Mouse (Mus musculus) heart, adult 2 months (tissue): ENCODE measurements at regions not wholly inside any gene's neighbourhood (a gene's known extent, or its start where the extent isn't known, plus 50 kb on each side); places are given as distances from the start of the nearest gene placed in this dataset.

ENCODE experiments used
- DNase-seq, 2 experiments: peaks; one replicate each; pipeline ENCODE4 v3.0.0; 2021
- H3K27ac ChIP-seq: fragments of 200-600 bp; 2 replicates; pipeline ENCODE4 v1.8.1; 2022
- H3K27me3 ChIP-seq: fragments of 200-500 bp; 2 replicates; pipeline ENCODE4 v1.6.1; 2012; ENCODE audit warnings: mild to moderate bottlenecking, low read length, inconsistent platforms, mixed read lengths; ENCODE audit not compliant: control insufficient read depth, insufficient read depth
- H3K36me3 ChIP-seq: fragments of 200-500 bp; 2 replicates; pipeline ENCODE4 v1.6.1; 2012; ENCODE audit warnings: low read length, inconsistent platforms; ENCODE audit not compliant: control insufficient read depth, insufficient read depth
- H3K4me1 ChIP-seq: fragments of 200-500 bp; 2 replicates; pipeline ENCODE4 v1.6.1; 2011; ENCODE audit warnings: low read length; ENCODE audit not compliant: control insufficient read depth, insufficient read depth
- H3K4me3 ChIP-seq: fragments of 200-600 bp; 2 replicates; pipeline ENCODE4 v1.8.1; 2022
- H3K79me2 ChIP-seq: fragments of 200-500 bp; replicated peaks from 2 replicates; pipeline ENCODE4 v1.6.1; 2012; ENCODE audit warnings: mild to moderate bottlenecking, inconsistent platforms, low read length, moderate library complexity, mixed read lengths; ENCODE audit not compliant: control insufficient read depth, insufficient read depth
- H3K9ac ChIP-seq: fragments of 200-500 bp; 2 replicates; pipeline ENCODE4 v1.6.1; 2012; ENCODE audit warnings: low read depth, mild to moderate bottlenecking, control low read depth, inconsistent platforms, low read length, mixed read lengths
- CTCF ChIP-seq: fragments of 200-600 bp; IDR thresholded peaks from 2 replicates; pipeline ENCODE4 v1.8.1; 2022; ENCODE audit warnings: antibody characterized with exemption, mild to moderate bottlenecking, moderate library complexity
- EP300 ChIP-seq: fragments of 200-500 bp; IDR thresholded peaks from 2 replicates; pipeline ENCODE4 v1.6.1; 2011; ENCODE audit warnings: low read depth, low read length, control low read depth; ENCODE audit not compliant: insufficient read depth
- POLR2A ChIP-seq: fragments of 200-500 bp; IDR thresholded peaks from 2 replicates; pipeline ENCODE4 v1.6.1; 2011; ENCODE audit warnings: mild to moderate bottlenecking, low read depth, low read length, control low read depth; ENCODE audit not compliant: insufficient read depth
- WGBS: fragments of 180-500 bp; shearing (Covaris S2); methylation state at CpG from one replicate; pipeline ENCODE4 v1.1.7; 2018; 5-methylcytosine and 5-hydroxymethylcytosine counted together
- intact Hi-C: fragments of 180-260 bp; cut with DNase I; formaldehyde crosslinking; loops from one replicate; pipeline ENCODE4 v1.15.1; 2025

DNA sequence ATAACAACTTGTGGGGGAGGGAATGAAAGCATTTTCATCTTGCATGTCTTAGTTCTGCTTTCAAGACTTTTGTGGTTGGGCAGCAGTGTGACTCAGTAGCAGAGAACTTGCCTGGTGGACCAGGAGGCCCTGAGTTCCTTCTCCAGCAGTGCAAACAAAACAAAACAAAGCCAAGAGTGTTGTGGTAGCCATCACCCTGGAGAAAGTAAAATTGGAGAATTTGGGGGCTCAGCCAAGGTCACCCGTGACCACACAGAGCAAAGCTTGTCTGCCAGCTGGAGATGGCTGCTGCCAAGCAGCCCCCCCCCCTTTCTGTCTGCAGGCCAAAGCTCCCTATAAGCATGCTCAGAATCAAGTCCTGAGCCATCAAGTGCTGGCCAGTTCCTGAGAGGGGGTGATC lies 279.2 kb downstream of the Bcor start:
- H3K27me3 ChIP-seq = no peaks in the 10 kb centered on the region
- no peaks in the 10 kb centered on the region for H3K79me2 ChIP-seq
- no peaks in the 10 kb centered on the region for H3K36me3 ChIP-seq
- TF ChIP-seq POLR2A (no peak), CTCF (no peak), EP300 (no peak)
- 75% methylated on average over 1 of the region's 1 CpGs for WGBS
- no peaks in the 10 kb centered on the region for H3K4me1 ChIP-seq
- no peak overlapping the region for H3K27ac ChIP-seq
- no peak for DNase-seq
- no peak overlapping the region for H3K9ac ChIP-seq
- intact Hi-C loops = no loop called here
- no peak overlapping the region for H3K4me3 ChIP-seq

DNA sequence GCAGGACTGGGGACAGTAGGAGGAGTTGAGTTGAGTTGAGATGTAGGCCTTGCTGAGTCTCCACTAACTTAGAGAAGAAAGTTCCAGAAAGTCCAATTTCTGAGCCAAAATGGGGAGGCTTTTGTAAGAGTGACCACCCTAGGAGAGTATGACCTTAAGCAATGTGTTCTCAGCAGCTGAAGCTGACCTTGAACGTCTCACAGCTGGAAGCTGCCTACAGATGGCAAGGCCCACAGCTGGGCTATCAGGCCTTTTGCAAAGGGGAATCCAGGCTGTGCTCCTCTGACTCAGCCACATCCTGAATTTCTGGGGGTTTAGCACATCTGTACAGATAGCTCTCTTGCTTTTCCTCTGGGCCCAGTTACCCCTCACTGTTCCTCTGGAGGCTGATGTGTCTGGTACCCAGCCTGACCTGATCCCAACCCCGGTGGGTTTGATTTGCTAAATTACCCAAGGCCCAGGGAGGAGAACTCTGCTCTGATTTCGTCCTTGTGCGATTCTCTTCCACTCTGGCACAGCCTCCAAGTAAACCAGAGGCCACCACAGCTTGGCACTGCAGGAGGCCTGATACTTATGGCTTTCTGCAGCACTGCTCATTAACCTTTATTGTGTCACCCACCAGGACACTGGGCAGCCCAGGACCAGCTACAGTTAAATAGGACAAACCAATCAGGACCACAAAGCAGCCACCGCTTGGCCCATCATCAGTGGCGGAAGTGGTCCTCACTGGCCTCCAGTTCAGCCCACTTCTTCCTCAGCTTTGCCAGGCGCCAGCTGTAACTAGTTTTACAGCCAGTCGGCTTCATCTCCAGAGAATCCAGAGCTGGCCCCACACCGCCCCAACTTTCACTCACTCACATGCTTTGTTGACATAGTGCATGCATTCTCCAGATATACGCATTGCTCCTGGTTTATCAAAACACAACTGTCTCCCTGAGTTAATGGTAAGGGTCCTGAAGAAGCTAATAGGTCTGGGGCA lies 276.1 kb downstream of the Bcor start:
- H3K36me3 ChIP-seq = no peaks in the 10 kb centered on the region
- 71% methylated on average over 10 of the region's 10 CpGs for WGBS
- no peaks in the 10 kb centered on the region for H3K27me3 ChIP-seq
- H3K9ac ChIP-seq = no peak overlapping the region
- H3K4me3 ChIP-seq = no peak overlapping the region
- no peak for DNase-seq
- TF ChIP-seq EP300 (no peak), POLR2A (no peak), CTCF (no peak)
- no peak overlapping the region for H3K27ac ChIP-seq
- H3K79me2 ChIP-seq = no peaks in the 10 kb centered on the region
- no peaks in the 10 kb centered on the region for H3K4me1 ChIP-seq
- intact Hi-C loops = no loop called here

DNA sequence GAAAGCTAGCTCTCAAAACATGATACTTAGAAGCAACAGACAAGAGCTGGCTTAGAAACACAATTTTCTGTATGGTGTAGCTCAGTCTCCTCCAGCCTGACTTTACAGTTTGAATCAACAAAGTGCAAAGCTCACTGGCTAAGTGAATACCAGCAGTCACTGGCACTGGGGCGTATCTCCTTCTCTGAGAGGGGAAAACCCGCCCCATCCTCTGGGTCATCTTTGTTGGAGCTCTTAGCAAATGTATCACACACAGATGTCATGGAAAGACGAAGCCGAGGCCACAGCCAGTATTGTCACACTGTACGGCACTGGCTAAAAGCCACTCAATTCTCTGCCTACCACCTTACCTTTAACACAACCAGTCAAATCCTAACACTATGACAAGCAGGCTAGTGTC lies 267.8 kb downstream of the Bcor start:
- WGBS = 94% methylated on average over 5 of the region's 5 CpGs
- TF ChIP-seq CTCF = no peak
- no peak overlapping the region for H3K4me3 ChIP-seq
- no peaks in the 10 kb centered on the region for H3K79me2 ChIP-seq
- H3K27me3 ChIP-seq = no peaks in the 10 kb centered on the region
- intact Hi-C loops = loop anchor here (5.0 to 10.0 kb wide), 2 partner anchors 60 to 112 kb away; no protein-coding TSS in a partner anchor
- no peak overlapping the region for H3K9ac ChIP-seq
- H3K27ac ChIP-seq = no peak overlapping the region
- H3K36me3 ChIP-seq = no peaks in the 10 kb centered on the region
- no peak for DNase-seq
- peaks cover 11% of the 10 kb centered on the region for H3K4me1 ChIP-seq

DNA sequence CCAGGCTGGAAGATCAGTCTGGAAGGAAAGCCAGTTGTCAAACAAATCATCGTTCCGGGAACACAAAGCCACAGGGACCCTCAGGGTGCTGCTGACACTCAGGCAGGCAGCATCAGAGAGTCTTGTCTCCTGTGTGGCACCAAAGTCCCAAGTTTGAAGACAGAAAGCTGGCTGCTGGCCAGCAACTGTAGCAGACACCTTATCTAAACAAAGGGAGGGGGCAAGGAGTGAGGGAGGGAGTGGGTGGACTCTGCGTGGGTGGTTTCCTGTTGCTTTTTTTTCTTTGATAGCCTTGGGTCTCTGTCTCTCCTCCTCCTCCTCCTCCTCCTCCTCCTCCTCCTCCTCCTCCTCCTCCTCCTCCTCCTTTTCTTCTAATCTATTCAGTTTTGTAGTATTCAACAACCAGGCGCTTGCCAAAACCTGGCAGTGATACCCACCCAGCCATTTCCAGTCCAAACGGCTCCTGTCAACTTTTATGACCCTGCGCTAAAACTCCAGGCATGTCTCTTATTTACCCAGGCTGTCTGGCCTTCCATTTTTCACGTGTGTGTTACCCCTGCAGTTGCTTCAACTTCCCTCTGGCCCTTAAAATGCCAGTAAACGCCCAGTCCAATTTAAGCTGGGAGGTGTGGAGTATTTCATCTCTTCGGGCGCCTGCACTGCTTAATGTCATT lies 266.4 kb downstream of the Bcor start:
- WGBS = 57% methylated on average over 9 of the region's 10 CpGs
- H3K36me3 ChIP-seq = no peaks in the 10 kb centered on the region
- H3K27ac ChIP-seq = no peak overlapping the region
- H3K9ac ChIP-seq = no peak overlapping the region
- H3K79me2 ChIP-seq = no peaks in the 10 kb centered on the region
- H3K4me1 ChIP-seq = peaks cover 11% of the 10 kb centered on the region
- no peaks in the 10 kb centered on the region for H3K27me3 ChIP-seq
- intact Hi-C loops = loop anchor here (5.0 to 10.0 kb wide), 2 partner anchors 59 to 111 kb away; no protein-coding TSS in a partner anchor
- DNase-seq = no peak
- no peak overlapping the region for H3K4me3 ChIP-seq
- TF ChIP-seq EP300 = no peak
- no peak for TF ChIP-seq POLR2A
- TF ChIP-seq CTCF = no peak

DNA sequence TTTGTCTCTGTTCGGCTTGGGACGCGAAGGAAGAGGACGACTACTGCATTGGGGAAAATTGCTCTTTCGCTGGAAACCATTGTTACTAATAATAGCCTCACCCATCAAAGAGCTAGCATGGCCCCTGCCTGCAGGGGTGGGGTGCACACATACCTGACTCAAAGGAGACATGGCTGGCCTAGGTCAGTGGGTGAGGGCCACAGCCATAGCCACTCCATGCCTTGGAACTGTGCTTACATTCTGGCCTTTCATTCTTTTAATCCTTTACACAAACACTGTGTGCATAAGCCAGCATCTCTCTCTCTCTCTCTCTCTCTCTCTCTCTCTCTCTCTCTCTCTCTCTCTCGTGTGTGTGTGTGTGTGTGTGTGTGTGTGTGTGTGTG lies 265.9 kb downstream of the Bcor start:
- intact Hi-C loops = loop anchor here (5.0 to 10.0 kb wide), 2 partner anchors 58 to 111 kb away; no protein-coding TSS in a partner anchor
- H3K4me1 ChIP-seq = peaks cover 11% of the 10 kb centered on the region
- no peak for TF ChIP-seq CTCF
- no peak for TF ChIP-seq POLR2A
- TF ChIP-seq EP300 = no peak
- H3K4me3 ChIP-seq = no peak overlapping the region
- no peaks in the 10 kb centered on the region for H3K36me3 ChIP-seq
- no peak for DNase-seq
- H3K9ac ChIP-seq = no peak overlapping the region
- no peaks in the 10 kb centered on the region for H3K27me3 ChIP-seq
- H3K27ac ChIP-seq = no peak overlapping the region
- WGBS = 59% methylated on average over 5 of the region's 6 CpGs
- H3K79me2 ChIP-seq = no peaks in the 10 kb centered on the region

DNA sequence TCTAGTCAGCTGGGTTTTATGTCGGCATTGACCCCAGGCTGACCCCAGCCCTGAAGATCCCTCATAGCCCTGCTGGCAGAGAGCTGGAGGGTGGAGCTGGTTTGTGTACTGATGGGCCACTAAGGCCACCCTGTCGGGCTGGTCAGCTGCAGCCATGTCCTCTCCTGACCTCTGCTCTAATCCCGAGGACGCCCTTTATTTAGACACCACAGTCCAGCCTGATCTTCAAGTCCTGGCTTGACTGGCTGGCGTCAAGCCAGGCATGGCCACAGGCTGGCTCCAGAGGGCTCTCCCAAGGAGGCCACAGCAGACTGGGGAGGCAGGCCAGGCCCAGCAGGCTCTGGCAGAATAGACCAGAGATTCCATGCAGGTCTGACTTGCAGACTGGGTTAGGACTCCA lies 264.8 kb downstream of the Bcor start:
- TF ChIP-seq CTCF = no peak
- 0 out of 2 replicates have a peak, but pooled peaks have one; percentile 52 for TF ChIP-seq EP300
- no peak overlapping the region for H3K4me3 ChIP-seq
- no peak overlapping the region for H3K27ac ChIP-seq
- H3K36me3 ChIP-seq = no peaks in the 10 kb centered on the region
- H3K27me3 ChIP-seq = no peaks in the 10 kb centered on the region
- no peaks in the 10 kb centered on the region for H3K79me2 ChIP-seq
- intact Hi-C loops = loop anchor here (10.0 kb wide), 1 partner anchor 109 kb away; no protein-coding TSS in a partner anchor
- no peak overlapping the region for H3K9ac ChIP-seq
- peak; percentile 55 to 63 for DNase-seq
- 27% methylated on average over 5 of the region's 5 CpGs for WGBS
- peaks cover 11% of the 10 kb centered on the region for H3K4me1 ChIP-seq
